24 mouse cellular contexts compared by ENCODE assay signal in the genomic region with DNA sequence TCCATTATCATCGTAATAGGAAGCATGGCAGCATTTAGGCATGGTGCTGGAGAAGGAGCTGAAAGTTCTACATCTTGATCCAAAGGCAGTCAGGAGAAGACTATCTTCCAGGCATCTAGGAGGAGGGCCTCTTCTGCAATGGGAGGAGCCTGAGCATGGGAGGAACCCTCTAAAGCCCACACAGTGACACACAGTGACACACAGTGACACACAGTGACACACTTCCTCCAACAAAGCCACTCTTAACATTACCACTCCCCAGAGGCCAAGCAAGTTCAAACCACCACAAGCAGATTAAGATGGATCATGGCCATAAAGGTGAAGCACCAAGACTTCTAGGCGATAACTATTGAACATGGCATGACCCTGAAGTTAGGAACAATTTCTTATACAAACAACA. TPM values are rescaled to one million over a fixed set of nuclear protein-coding genes. Genes with fewer than 3 reads are reported as not detected.
DNase-seq lines count a peak whose midpoint lies in the region; ATAC-seq and TF ChIP-seq lines count a peak whose summit lies in the region.
"Had no signal": no experiment of that assay in that cellular context is flagged by ENCODE, and none has a peak within 500 bp of the region (broad histone marks: within the 10 kb centered on the region; RNA-seq: fewer than 3 reads in every experiment).

No protein-coding gene starts in this region.

- no peaks in the 10 kb centered on the region for H3K79me2 ChIP-seq in MEL (ENCODE audit: control insufficient read depth, insufficient read depth, low read length, poor library complexity)

- H3K27ac ChIP-seq in MEL (ENCODE audit: control insufficient read depth, low read depth, low read length), result no peak overlapping the region
- no peak overlapping the region for H3K27ac ChIP-seq in stomach, postnatal 0 days (replicated peaks)
- no peak overlapping the region for H3K27ac ChIP-seq in kidney, embryonic 16.5 days (ENCODE audit: low read length)
- H3K27ac ChIP-seq: embryonic facial prominence, embryonic 12.5 days; heart, embryonic 15.5 days; hindbrain, embryonic 10.5 days; hindbrain, embryonic 14.5 days; intestine, embryonic 15.5 days had no signal

- no peak overlapping the region for H3K4me3 ChIP-seq in MEL (ENCODE audit: control insufficient read depth in 1 of 2, insufficient read depth in 1 of 2, low read depth in 2 of 2, low read length in 2 of 2)
- H3K4me3 ChIP-seq in stomach, postnatal 0 days (ENCODE audit: low read depth, low read length), result no peak overlapping the region
- no peak overlapping the region for H3K4me3 ChIP-seq in kidney, embryonic 16.5 days (ENCODE audit: low read length)
- H3K4me3 ChIP-seq: embryonic facial prominence, embryonic 12.5 days; heart, embryonic 15.5 days; hindbrain, embryonic 10.5 days; intestine, embryonic 15.5 days had no signal

- H3K4me2 ChIP-seq in stomach, postnatal 0 days (replicated peaks; ENCODE audit: low read depth), result no peak overlapping the region
- no peak overlapping the region for H3K4me2 ChIP-seq in kidney, embryonic 16.5 days (replicated peaks; ENCODE audit: low read depth, low read length)
- H3K4me2 ChIP-seq: embryonic facial prominence, embryonic 12.5 days; heart, embryonic 11.5 days; heart, embryonic 15.5 days; hindbrain, embryonic 14.5 days; intestine, embryonic 15.5 days had no signal

- H3K27me3 ChIP-seq in MEL (ENCODE audit: control insufficient read depth in 1 of 2, insufficient read depth in 2 of 2, low read length in 2 of 2), result peaks cover 23 to 29% of the 10 kb centered on the region in 2 experiments
- H3K27me3 ChIP-seq in stomach, postnatal 0 days (ENCODE audit: control insufficient read depth, insufficient read depth, low read length), result no peaks in the 10 kb centered on the region
- H3K27me3 ChIP-seq in kidney, embryonic 16.5 days (ENCODE audit: insufficient read depth, low read length), result peaks cover 13% of the 10 kb centered on the region
- H3K27me3 ChIP-seq: intestine, embryonic 15.5 days had no signal

- ATAC-seq in megakaryocyte, adult 5-6 weeks (ENCODE audit: poor library complexity, severe bottlenecking), result peak; percentile 61
- peak; percentile 84 for ATAC-seq in stomach, postnatal 0 days (ENCODE audit: low FRiP score, low TSS enrichment)
- no peak for ATAC-seq in activated CD4-positive, CD25-positive, alpha-beta regulatory T cell, adult 4 months
- ATAC-seq in kidney, embryonic 16.5 days (ENCODE audit: low FRiP score, low TSS enrichment), result no peak
- ATAC-seq: CD4-positive, CD25-positive, alpha-beta regulatory T cell, adult 4 months; forebrain, embryonic 16.5 days; intestine, embryonic 15.5 days had no signal

- TF ChIP-seq EP300 in MEL (IDR thresholded peaks at IDR 0.05; ENCODE audit: low read depth in 1 of 2, low read length in 2 of 2), result no peak
- no peak for TF ChIP-seq EP300 in stomach, postnatal 0 days (optimal IDR thresholded peaks at IDR 0.05)

- 81% methylated on average over 2 of the region's 2 CpGs for whole genome bisulfite sequencing in stomach, postnatal 0 days
- WGBS in kidney, embryonic 16.5 days, result 88% methylated on average over 2 of the region's 2 CpGs

- TF ChIP-seq CTCF in MEL (IDR thresholded peaks at IDR 0.05 in 2 of 3, conservative IDR thresholded peaks at IDR 0.05 in 1 of 3; ENCODE audit: control insufficient read depth in 1 of 3, insufficient read depth in 1 of 3, low read depth in 2 of 3, low read length in 3 of 3, poor library complexity in 1 of 3, severe bottlenecking in 1 of 3), result no peak
- TF ChIP-seq CTCF in stomach, postnatal 0 days (IDR thresholded peaks at IDR 0.05; ENCODE audit: low read depth), result no peak

- no peak for TF ChIP-seq RAD21 in MEL (IDR thresholded peaks at IDR 0.05; ENCODE audit: low read depth, low read length)

- H3K9me3 ChIP-seq in MEL (replicated peaks; ENCODE audit: insufficient read depth, low read length), result no peaks in the 10 kb centered on the region
- no peaks in the 10 kb centered on the region for H3K9me3 ChIP-seq in stomach, postnatal 0 days (ENCODE audit: control insufficient read depth, low read length)
- H3K9me3 ChIP-seq in kidney, embryonic 16.5 days (ENCODE audit: low read length), result no peaks in the 10 kb centered on the region
- H3K9me3 ChIP-seq: embryonic facial prominence, embryonic 12.5 days; G1E; heart, embryonic 15.5 days; hindbrain, embryonic 10.5 days; intestine, embryonic 15.5 days had no signal

- no peaks in the 10 kb centered on the region for H3K4me1 ChIP-seq in MEL (ENCODE audit: control insufficient read depth in 1 of 2, insufficient read depth in 2 of 2, low read length in 2 of 2)
- H3K4me1 ChIP-seq in stomach, postnatal 0 days (replicated peaks; ENCODE audit: control insufficient read depth, insufficient read depth), result 0 out of 2 replicates have a peak, but pooled peaks cover 2% of the 10 kb centered on the region
- peaks cover 4% of the 10 kb centered on the region; the same call in 1 of the 2 replicates for H3K4me1 ChIP-seq in kidney, embryonic 16.5 days (ENCODE audit: insufficient read depth, low read length)

- H3K36me3 ChIP-seq in MEL (ENCODE audit: control insufficient read depth in 1 of 2, insufficient read depth in 2 of 2, low read length in 2 of 2), result no peaks in the 10 kb centered on the region
- no peaks in the 10 kb centered on the region for H3K36me3 ChIP-seq in stomach, postnatal 0 days (ENCODE audit: control insufficient read depth, insufficient read depth, low read length)
- H3K36me3 ChIP-seq in kidney, embryonic 16.5 days (ENCODE audit: insufficient read depth, low read length), result no peaks in the 10 kb centered on the region
- H3K36me3 ChIP-seq: embryonic facial prominence, embryonic 12.5 days; G1E; heart, embryonic 15.5 days; hindbrain, embryonic 10.5 days; intestine, embryonic 15.5 days had no signal

- DNase-seq in 416B (ENCODE audit: low read depth), result peak; percentile 75
- DNase-seq in MEL (ENCODE audit: low read depth, low spot score), result peak; percentile 49
- DNase-seq in stomach, postnatal 0 days (ENCODE audit: low spot score), result no peak
- DNase-seq: adrenal gland, postnatal 25 days; cerebellum, adult 2 months; cerebellum, postnatal 10 days; gastrocnemius, postnatal 25 days; heart, adult 18-20 months; heart, postnatal 14 days had no signal

- no peak overlapping the region for H3K9ac ChIP-seq in MEL (ENCODE audit: control insufficient read depth, low read depth, low read length, poor library complexity, severe bottlenecking)
- no peak overlapping the region for H3K9ac ChIP-seq in stomach, postnatal 0 days (ENCODE audit: low read length)
- no peak overlapping the region for H3K9ac ChIP-seq in kidney, embryonic 16.5 days (replicated peaks; ENCODE audit: low read length)
- H3K9ac ChIP-seq: embryonic facial prominence, embryonic 12.5 days; heart, embryonic 15.5 days; hindbrain, embryonic 14.5 days; intestine, embryonic 15.5 days had no signal

- no peak for TF ChIP-seq POLR2A in MEL (IDR thresholded peaks at IDR 0.05; ENCODE audit: control insufficient read depth in 1 of 2, insufficient read depth in 1 of 2, low read depth in 1 of 2, low read length in 2 of 2, poor library complexity in 1 of 2)

RNA-seq across cellular contexts. Expression of a gene that starts 1.2 kb away (rescaled TPM):
- total RNA-seq in MEL (2012; rRNA removed), result not detected in 2 replicates
- not detected for polyA plus RNA-seq in MEL (2012; ENCODE audit: insufficient read depth in 1 of 2, insufficient read length in 2 of 2, low read depth in 1 of 2, low replicate concordance in 2 of 2, missing spikeins in 1 of 2)
- total RNA-seq in megakaryocyte, adult 5-6 weeks (2015), result 3.4 and 5.6 TPM in 2 replicates
- total RNA-seq in megakaryocyte, adult 5-6 weeks (2017), result 1.2 and 1.4 TPM in 2 replicates
- not detected in 2 replicates for polyA plus RNA-seq in stomach, postnatal 0 days (2015; fragmentation: Nextera tagmentation; extraction: Ambion mirVana)
- not detected for polyA plus RNA-seq in activated CD4-positive, CD25-positive, alpha-beta regulatory T cell, adult 4 months (2017; shearing (Covaris generic))
- polyA plus RNA-seq in kidney, embryonic 16.5 days (2015; fragmentation: Nextera tagmentation; extraction: Ambion mirVana), result not detected in 2 replicates
- total RNA-seq: adrenal gland, adult 18-20 months; adrenal gland, postnatal 25 days; G1E; gastrocnemius, adult 18-20 months; gastrocnemius, postnatal 25 days; heart, adult 18-20 months; heart, postnatal 14 days had no signal
- polyA plus RNA-seq: CD4-positive, CD25-positive, alpha-beta regulatory T cell, adult 4 months; forebrain, embryonic 11.5 days; G1E; heart, embryonic 11.5 days; intestine, embryonic 15.5 days had no signal

RNA-seq across cellular contexts. Expression of a gene that starts 12.4 kb away (rescaled TPM):
- 113 and 123 TPM in 2 replicates for total RNA-seq in MEL (2012; rRNA removed)
- polyA plus RNA-seq in MEL (2012; ENCODE audit: insufficient read depth in 1 of 2, insufficient read length in 2 of 2, low read depth in 1 of 2, low replicate concordance in 2 of 2, missing spikeins in 1 of 2), result 100 to 1,000 TPM in 1 of 2 experiments, 10 to 100 TPM in 1; 88.1 to 288 TPM
- total RNA-seq in megakaryocyte, adult 5-6 weeks (2015), result 15.1 and 19.1 TPM in 2 replicates
- 42.1 and 49.5 TPM in 2 replicates for total RNA-seq in megakaryocyte, adult 5-6 weeks (2017)
- 9.7 TPM in 2 replicates for polyA plus RNA-seq in stomach, postnatal 0 days (2015; fragmentation: Nextera tagmentation; extraction: Ambion mirVana)
- polyA plus RNA-seq in activated CD4-positive, CD25-positive, alpha-beta regulatory T cell, adult 4 months (2017; shearing (Covaris generic)), result 10 to 100 TPM; 19.6 to 24.6 TPM
- polyA plus RNA-seq in kidney, embryonic 16.5 days (2015; fragmentation: Nextera tagmentation; extraction: Ambion mirVana), result 23.8 and 25.6 TPM in 2 replicates

RNA-seq across cellular contexts. Expression of a gene that starts 12.6 kb away (rescaled TPM):
- total RNA-seq in MEL (2012; rRNA removed), result 96.4 and 108 TPM in 2 replicates
- 100 to 1,000 TPM; 108 to 139 TPM for polyA plus RNA-seq in MEL (2012; ENCODE audit: insufficient read depth in 1 of 2, insufficient read length in 2 of 2, low read depth in 1 of 2, low replicate concordance in 2 of 2, missing spikeins in 1 of 2)
- 37.1 and 38.4 TPM in 2 replicates for total RNA-seq in megakaryocyte, adult 5-6 weeks (2015)
- total RNA-seq in megakaryocyte, adult 5-6 weeks (2017), result 36.6 and 46.4 TPM in 2 replicates
- polyA plus RNA-seq in stomach, postnatal 0 days (2015; fragmentation: Nextera tagmentation; extraction: Ambion mirVana), result 31.7 and 33.4 TPM in 2 replicates
- polyA plus RNA-seq in activated CD4-positive, CD25-positive, alpha-beta regulatory T cell, adult 4 months (2017; shearing (Covaris generic)), result 10 to 100 TPM; 25.5 to 30.9 TPM
- polyA plus RNA-seq in kidney, embryonic 16.5 days (2015; fragmentation: Nextera tagmentation; extraction: Ambion mirVana), result 40.3 and 40.5 TPM in 2 replicates

RNA-seq across cellular contexts. Expression of a gene that starts 19.9 kb away (rescaled TPM):
- 7.2 and 8.7 TPM in 2 replicates for total RNA-seq in MEL (2012; rRNA removed)
- 10 to 100 TPM in 1 of 2 experiments, not detected in 1; 11.2 TPM for polyA plus RNA-seq in MEL (2012; ENCODE audit: insufficient read depth in 1 of 2, insufficient read length in 2 of 2, low read depth in 1 of 2, low replicate concordance in 2 of 2, missing spikeins in 1 of 2)
- 6.9 and 7.2 TPM in 2 replicates for total RNA-seq in megakaryocyte, adult 5-6 weeks (2015)
- total RNA-seq in megakaryocyte, adult 5-6 weeks (2017), result 9.5 and 9.6 TPM in 2 replicates
- polyA plus RNA-seq in stomach, postnatal 0 days (2015; fragmentation: Nextera tagmentation; extraction: Ambion mirVana), result 14.0 and 14.5 TPM in 2 replicates
- polyA plus RNA-seq in activated CD4-positive, CD25-positive, alpha-beta regulatory T cell, adult 4 months (2017; shearing (Covaris generic)), result under 1 TPM; 0.08 to 0.14 TPM
- polyA plus RNA-seq in kidney, embryonic 16.5 days (2015; fragmentation: Nextera tagmentation; extraction: Ambion mirVana), result 3.0 and 3.2 TPM in 2 replicates
- polyA plus RNA-seq: G1E had no signal

RNA-seq across cellular contexts. Expression of a gene that starts 31.5 kb away (rescaled TPM):
- 30.8 and 31.7 TPM in 2 replicates for total RNA-seq in MEL (2012; rRNA removed)
- 10 to 100 TPM in 1 of 2 experiments, not detected in 1; 24.8 TPM for polyA plus RNA-seq in MEL (2012; ENCODE audit: insufficient read depth in 1 of 2, insufficient read length in 2 of 2, low read depth in 1 of 2, low replicate concordance in 2 of 2, missing spikeins in 1 of 2)
- 0.09 TPM in 1 of 2 replicates, not detected in the other for total RNA-seq in megakaryocyte, adult 5-6 weeks (2015)
- not detected in 2 replicates for total RNA-seq in megakaryocyte, adult 5-6 weeks (2017)
- 0.45 and 0.53 TPM in 2 replicates for polyA plus RNA-seq in stomach, postnatal 0 days (2015; fragmentation: Nextera tagmentation; extraction: Ambion mirVana)
- under 1 TPM in 1 of 2 experiments, not detected in 1; 0.45 TPM for polyA plus RNA-seq in activated CD4-positive, CD25-positive, alpha-beta regulatory T cell, adult 4 months (2017; shearing (Covaris generic))
- 0.30 TPM in 1 of 2 replicates, not detected in the other for polyA plus RNA-seq in kidney, embryonic 16.5 days (2015; fragmentation: Nextera tagmentation; extraction: Ambion mirVana)
- total RNA-seq: gastrocnemius, adult 18-20 months; gastrocnemius, postnatal 25 days; heart, adult 18-20 months; heart, postnatal 14 days had no signal
- polyA plus RNA-seq: forebrain, embryonic 11.5 days; heart, embryonic 11.5 days had no signal

Comparison
In these comparisons a context has a peak if more than half of its experiments do, and no peak if none do; other contexts are left out.
1. ATAC-seq: peak in megakaryocyte, adult 5-6 weeks (single experiment) and stomach, postnatal 0 days (single experiment); none in activated CD4-positive, CD25-positive, alpha-beta regulatory T cell, adult 4 months (single experiment) and kidney, embryonic 16.5 days (single experiment).